Mouse (Mus musculus) lung, adult 2 months (tissue): ENCODE measurements around the gene Cars2.

Experiments used
- CTCF ChIP-seq: fragments of 200-500 bp; IDR thresholded peaks from 2 replicates; pipeline ENCODE4 v1.5.1; 2011; ENCODE audit warnings: mild to moderate bottlenecking, low read length, control low read depth; ENCODE audit not compliant: insufficient read depth
- POLR2A ChIP-seq: fragments of 200-500 bp; IDR thresholded peaks from 2 replicates; pipeline ENCODE4 v1.6.1; 2011; ENCODE audit warnings: low read depth, mild to moderate bottlenecking, control low read depth, low read length, borderline replicate concordance; ENCODE audit errors: extremely low read depth

DNA sequence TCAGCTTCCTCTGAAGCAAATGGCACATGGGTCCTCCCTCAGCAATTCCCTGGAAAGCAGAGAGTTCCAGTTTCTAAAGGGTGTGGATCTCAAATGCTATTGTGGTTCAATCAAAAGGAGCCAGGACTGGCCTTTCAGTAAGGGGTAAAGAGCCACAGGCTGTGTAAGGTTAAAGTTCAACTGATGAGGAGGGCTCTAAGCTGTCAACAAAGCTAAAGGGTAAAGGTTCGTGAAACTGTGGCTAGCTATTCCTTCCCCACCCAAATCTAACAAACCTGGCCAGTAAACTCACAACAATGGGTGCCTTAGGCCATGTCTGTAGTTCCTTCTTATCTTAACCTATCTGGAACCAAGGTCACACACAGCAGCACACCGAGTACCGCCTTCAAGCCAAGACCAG, 68.7 kb downstream of the Cars2 start:
- TF ChIP-seq CTCF = no peak
- TF ChIP-seq POLR2A = no peak
